Mouse (Mus musculus): ENCODE measurements at regions not wholly inside any gene's neighbourhood (a gene's known extent, or its start where the extent isn't known, plus 50 kb on each side); places are given as distances from the start of the nearest gene placed in this dataset.

GRCm38 (mm10) chr14:62053004-62053403 is 239.4 kb upstream of the Rnaseh2b start:
- Histone ChIP-seq H3K36me3 (ENCODE audit: control insufficient read depth, insufficient read depth, low read length, poor library complexity, severe bottlenecking) (no peaks in the 10 kb centered on the region), H3K9me3 (ENCODE audit: control insufficient read depth, insufficient read depth, low read depth, low read length) (no peaks in the 10 kb centered on the region), H3K4me3 (ENCODE audit: insufficient read depth in 1 of 2, low read depth in 1 of 2, low read length in 2 of 2, poor library complexity in 1 of 2, severe bottlenecking in 1 of 2) (no peak overlapping the region), H3K27ac (ENCODE audit: insufficient read depth, low read depth, low read length, poor library complexity, severe bottlenecking) (no peak overlapping the region), H3K4me1 (ENCODE audit: control insufficient read depth in 2 of 2, insufficient read depth in 2 of 2, low read length in 2 of 2, poor library complexity in 1 of 2) (no peaks in the 10 kb centered on the region), H3K9ac (ENCODE audit: insufficient read depth, low read depth, low read length, poor library complexity, severe bottlenecking) (no peak overlapping the region)
- in situ Hi-C loops (cut with MboI; ENCODE audit: low sequenced_read_pairs in 2 of 2, unreplicated experiment in 2 of 2): no loop called here
- no peak for DNase-seq (ENCODE audit: low read depth, low spot score)
- TF ChIP-seq ZNF384 (IDR thresholded peaks at IDR 0.05; ENCODE audit: low read depth, low read length): no peak
- TF ChIP-seq CHD2 (IDR thresholded peaks at IDR 0.05; ENCODE audit: low read depth, low read length): no peak
- TF ChIP-seq MAFK (IDR thresholded peaks at IDR 0.05; ENCODE audit: insufficient read depth, low read depth, low read length): no peak
- no peak for TF ChIP-seq HCFC1 (IDR thresholded peaks at IDR 0.05; ENCODE audit: borderline replicate concordance, insufficient read depth, low read length)
- no peak for TF ChIP-seq ZC3H11A (IDR thresholded peaks at IDR 0.05; ENCODE audit: borderline replicate concordance, low read depth, low read length)

DNA sequence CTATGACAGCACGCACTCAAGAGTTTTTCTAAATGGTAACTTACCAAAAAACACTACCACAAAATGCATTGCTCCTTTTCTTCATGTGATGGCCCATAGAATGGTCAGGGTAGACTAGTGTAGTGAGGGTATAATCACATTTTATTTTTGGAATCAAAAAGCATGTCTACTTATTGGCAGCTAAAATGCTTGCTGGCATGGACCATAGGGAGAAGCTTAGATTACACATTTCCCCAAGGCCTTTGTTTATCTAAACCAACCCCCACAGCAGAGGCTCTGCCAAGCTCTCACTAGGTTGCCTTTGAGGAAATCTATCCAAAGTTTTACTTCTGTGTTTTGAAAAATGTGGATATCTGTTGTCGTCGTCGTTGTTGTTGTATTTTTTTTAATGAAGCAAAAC is 235.3 kb upstream of the Rnaseh2b start:
- DNase-seq (ENCODE audit: low read depth, low spot score): no peak
- no peak overlapping the region for H3K27ac ChIP-seq (ENCODE audit: insufficient read depth, low read depth, low read length, poor library complexity, severe bottlenecking)
- no peak overlapping the region for H3K4me3 ChIP-seq (ENCODE audit: insufficient read depth in 1 of 2, low read depth in 1 of 2, low read length in 2 of 2, poor library complexity in 1 of 2, severe bottlenecking in 1 of 2)
- H3K9ac ChIP-seq (ENCODE audit: insufficient read depth, low read depth, low read length, poor library complexity, severe bottlenecking): no peak overlapping the region
- no peaks in the 10 kb centered on the region for H3K4me1 ChIP-seq (ENCODE audit: control insufficient read depth in 2 of 2, insufficient read depth in 2 of 2, low read length in 2 of 2, poor library complexity in 1 of 2)
- no peaks in the 10 kb centered on the region for H3K9me3 ChIP-seq (ENCODE audit: control insufficient read depth, insufficient read depth, low read depth, low read length)
- no peak for TF ChIP-seq ZC3H11A (IDR thresholded peaks at IDR 0.05; ENCODE audit: borderline replicate concordance, low read depth, low read length)
- no peak for TF ChIP-seq MAFK (IDR thresholded peaks at IDR 0.05; ENCODE audit: insufficient read depth, low read depth, low read length)
- no peak for TF ChIP-seq ZNF384 (IDR thresholded peaks at IDR 0.05; ENCODE audit: low read depth, low read length)
- TF ChIP-seq CHD2 (IDR thresholded peaks at IDR 0.05; ENCODE audit: low read depth, low read length): no peak
- no peak for TF ChIP-seq HCFC1 (IDR thresholded peaks at IDR 0.05; ENCODE audit: borderline replicate concordance, insufficient read depth, low read length)
- in situ Hi-C loops (cut with MboI; ENCODE audit: low sequenced_read_pairs in 2 of 2, unreplicated experiment in 2 of 2): no loop called here
- no peaks in the 10 kb centered on the region for H3K36me3 ChIP-seq (ENCODE audit: control insufficient read depth, insufficient read depth, low read length, poor library complexity, severe bottlenecking)

DNA sequence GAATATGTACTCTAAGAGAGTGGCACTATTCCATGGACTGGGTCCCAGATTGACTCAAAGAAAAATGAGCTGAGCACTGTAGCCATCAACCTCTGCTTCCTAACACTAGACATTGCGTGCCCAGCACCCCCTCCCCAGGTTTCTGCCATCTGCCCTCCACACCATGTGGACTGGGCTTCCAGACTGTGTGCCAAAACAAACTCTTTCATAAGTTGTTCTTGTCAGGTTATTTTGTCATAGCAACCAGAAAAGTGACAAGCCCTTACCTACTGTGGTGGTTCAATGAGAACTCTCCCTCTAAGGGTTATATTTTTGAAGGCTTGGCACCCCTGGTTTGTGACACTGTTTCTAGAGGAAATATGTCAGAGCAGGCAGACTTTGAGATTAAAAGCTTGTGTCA is 234.3 kb upstream of the Rnaseh2b start:
- in situ Hi-C loops (cut with MboI; ENCODE audit: low sequenced_read_pairs in 2 of 2, unreplicated experiment in 2 of 2): no loop called here
- Histone ChIP-seq H3K36me3 (ENCODE audit: control insufficient read depth, insufficient read depth, low read length, poor library complexity, severe bottlenecking) (no peaks in the 10 kb centered on the region), H3K4me3 (ENCODE audit: insufficient read depth in 1 of 2, low read depth in 1 of 2, low read length in 2 of 2, poor library complexity in 1 of 2, severe bottlenecking in 1 of 2) (no peak overlapping the region), H3K4me1 (ENCODE audit: control insufficient read depth in 2 of 2, insufficient read depth in 2 of 2, low read length in 2 of 2, poor library complexity in 1 of 2) (no peaks in the 10 kb centered on the region), H3K9ac (ENCODE audit: insufficient read depth, low read depth, low read length, poor library complexity, severe bottlenecking) (no peak overlapping the region), H3K27ac (ENCODE audit: insufficient read depth, low read depth, low read length, poor library complexity, severe bottlenecking) (no peak overlapping the region), H3K9me3 (ENCODE audit: control insufficient read depth, insufficient read depth, low read depth, low read length) (no peaks in the 10 kb centered on the region)
- no peak for TF ChIP-seq ZC3H11A (IDR thresholded peaks at IDR 0.05; ENCODE audit: borderline replicate concordance, low read depth, low read length)
- no peak for TF ChIP-seq MAFK (IDR thresholded peaks at IDR 0.05; ENCODE audit: insufficient read depth, low read depth, low read length)
- no peak for TF ChIP-seq ZNF384 (IDR thresholded peaks at IDR 0.05; ENCODE audit: low read depth, low read length)
- no peak for TF ChIP-seq HCFC1 (IDR thresholded peaks at IDR 0.05; ENCODE audit: borderline replicate concordance, insufficient read depth, low read length)
- TF ChIP-seq CHD2 (IDR thresholded peaks at IDR 0.05; ENCODE audit: low read depth, low read length): no peak
- DNase-seq (ENCODE audit: low read depth, low spot score): no peak

DNA sequence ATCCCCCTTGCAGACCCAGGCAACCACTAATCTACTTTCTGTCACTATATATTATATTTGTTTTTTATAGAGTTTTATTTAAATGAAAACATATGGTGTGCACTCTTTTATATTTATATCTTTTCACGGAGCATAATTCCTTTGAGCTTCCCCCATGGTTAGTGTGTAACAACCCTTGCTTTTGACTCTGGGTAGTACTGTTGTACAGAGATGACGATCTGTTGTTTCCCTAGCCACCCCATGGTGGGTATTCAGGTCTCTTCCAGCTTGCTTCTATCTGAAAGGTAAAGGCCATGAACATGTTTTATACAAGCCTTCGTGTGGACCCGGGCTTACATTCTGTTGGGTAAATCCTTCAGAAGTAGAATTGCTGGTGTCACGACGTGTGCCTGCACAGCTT is 221.2 kb upstream of the Rnaseh2b start:
- no peak for DNase-seq (ENCODE audit: low read depth, low spot score)
- H3K27ac ChIP-seq (ENCODE audit: insufficient read depth, low read depth, low read length, poor library complexity, severe bottlenecking): no peak overlapping the region
- no peaks in the 10 kb centered on the region for H3K36me3 ChIP-seq (ENCODE audit: control insufficient read depth, insufficient read depth, low read length, poor library complexity, severe bottlenecking)
- no peaks in the 10 kb centered on the region for H3K9me3 ChIP-seq (ENCODE audit: control insufficient read depth, insufficient read depth, low read depth, low read length)
- in situ Hi-C loops (cut with MboI; ENCODE audit: low sequenced_read_pairs in 2 of 2, unreplicated experiment in 2 of 2): no loop called here
- H3K4me1 ChIP-seq (ENCODE audit: control insufficient read depth in 2 of 2, insufficient read depth in 2 of 2, low read length in 2 of 2, poor library complexity in 1 of 2): no peaks in the 10 kb centered on the region
- no peak overlapping the region for H3K4me3 ChIP-seq (ENCODE audit: insufficient read depth in 1 of 2, low read depth in 1 of 2, low read length in 2 of 2, poor library complexity in 1 of 2, severe bottlenecking in 1 of 2)
- H3K9ac ChIP-seq (ENCODE audit: insufficient read depth, low read depth, low read length, poor library complexity, severe bottlenecking): no peak overlapping the region
- no peak for TF ChIP-seq CHD2 (IDR thresholded peaks at IDR 0.05; ENCODE audit: low read depth, low read length)
- no peak for TF ChIP-seq ZC3H11A (IDR thresholded peaks at IDR 0.05; ENCODE audit: borderline replicate concordance, low read depth, low read length)
- TF ChIP-seq HCFC1 (IDR thresholded peaks at IDR 0.05; ENCODE audit: borderline replicate concordance, insufficient read depth, low read length): no peak
- no peak for TF ChIP-seq MAFK (IDR thresholded peaks at IDR 0.05; ENCODE audit: insufficient read depth, low read depth, low read length)
- TF ChIP-seq ZNF384 (IDR thresholded peaks at IDR 0.05; ENCODE audit: low read depth, low read length): no peak

GRCm38 (mm10) chr14:62084047-62084446 is 208.3 kb upstream of the Rnaseh2b start:
- H3K36me3 ChIP-seq (ENCODE audit: control insufficient read depth, insufficient read depth, low read length, poor library complexity, severe bottlenecking): no peaks in the 10 kb centered on the region

More at GRCm38 (mm10) chr14:62084047-62084446, 208.3 kb upstream of the Rnaseh2b start:
- no peak for TF ChIP-seq MAFK (IDR thresholded peaks at IDR 0.05; ENCODE audit: insufficient read depth, low read depth, low read length)
- 0 out of 2 replicates have a peak, but pooled peaks have one; percentile 4 for TF ChIP-seq ZC3H11A (IDR thresholded peaks at IDR 0.05; ENCODE audit: borderline replicate concordance, low read depth, low read length)
- Histone ChIP-seq H3K4me1 (ENCODE audit: control insufficient read depth in 2 of 2, insufficient read depth in 2 of 2, low read length in 2 of 2, poor library complexity in 1 of 2) (no peaks in the 10 kb centered on the region), H3K9ac (ENCODE audit: insufficient read depth, low read depth, low read length, poor library complexity, severe bottlenecking) (no peak overlapping the region), H3K4me3 (ENCODE audit: insufficient read depth in 1 of 2, low read depth in 1 of 2, low read length in 2 of 2, poor library complexity in 1 of 2, severe bottlenecking in 1 of 2) (no peak overlapping the region), H3K27ac (ENCODE audit: insufficient read depth, low read depth, low read length, poor library complexity, severe bottlenecking) (no peak overlapping the region), H3K9me3 (ENCODE audit: control insufficient read depth, insufficient read depth, low read depth, low read length) (no peaks in the 10 kb centered on the region)
- DNase-seq (ENCODE audit: low read depth, low spot score): no peak
- in situ Hi-C loops (cut with MboI; ENCODE audit: low sequenced_read_pairs in 2 of 2, unreplicated experiment in 2 of 2): no loop called here

All from ES-E14 (cell line).